Mouse (Mus musculus) spleen, adult 2 months (tissue): Measurements from ENCODE around the gene Otulinl. TPM values are rescaled to one million over a fixed set of nuclear protein-coding genes. Genes with fewer than 3 reads are reported as not detected.

Experiments
- DNase-seq, 2 experiments: peaks; one replicate each; pipeline versions ENCODE4 v3.0.0 to v3.0.0-alpha.2; 2012 to 2021; ENCODE audit warnings: low spot score in 2 of 2, low read depth in 1 of 2
- H3K27ac ChIP-seq: fragments of 200-500 bp; 2 replicates; pipeline ENCODE4 v1.5.1; 2012; ENCODE audit warnings: low read length, inconsistent platforms; ENCODE audit not compliant: insufficient read depth
- H3K27me3 ChIP-seq: fragments of 200-500 bp; 2 replicates; pipeline ENCODE4 v1.6.1; 2012; ENCODE audit warnings: mild to moderate bottlenecking, moderate library complexity, low read length, inconsistent platforms; ENCODE audit not compliant: control insufficient read depth, insufficient read depth
- H3K36me3 ChIP-seq: fragments of 200-500 bp; 2 replicates; pipeline ENCODE4 v1.6.1; 2012; ENCODE audit warnings: mild to moderate bottlenecking, low read length, inconsistent platforms; ENCODE audit not compliant: control insufficient read depth, insufficient read depth
- H3K4me1 ChIP-seq: fragments of 200-500 bp; 2 replicates; pipeline ENCODE4 v1.6.1; 2011; ENCODE audit warnings: inconsistent platforms; ENCODE audit not compliant: control insufficient read depth, insufficient read depth, insufficient read length
- H3K4me3 ChIP-seq: fragments of 200-500 bp; 2 replicates; pipeline ENCODE4 v1.5.1; 2011; ENCODE audit warnings: mild to moderate bottlenecking, inconsistent platforms; ENCODE audit not compliant: insufficient read depth, insufficient read length; ENCODE audit errors: extremely low read depth
- CTCF ChIP-seq: fragments of 200-500 bp; IDR thresholded peaks from 2 replicates; pipeline ENCODE4 v1.5.1; 2011; ENCODE audit warnings: mild to moderate bottlenecking, inconsistent platforms; ENCODE audit not compliant: insufficient read depth, insufficient read length, insufficient replicate concordance; ENCODE audit errors: extremely low read depth
- POLR2A ChIP-seq: fragments of 200-500 bp; IDR thresholded peaks from 2 replicates; pipeline ENCODE4 v1.6.1; 2011; ENCODE audit warnings: low read depth, low read length, inconsistent platforms
- WGBS: fragments of 180-500 bp; shearing (Covaris S2); methylation state at CpG from one replicate; pipeline ENCODE4 v1.1.7; 2018; 5-methylcytosine and 5-hydroxymethylcytosine counted together
- polyA plus RNA-seq: library from polyadenylated mRNA; depleted of rRNA; stranded (reverse); fragments of >200 nt; gene quantifications from 2 replicates; pipeline ENCODE4 v1.2.3, GENCODE M21; 2012

Gene Otulinl
- polyA plus RNA-seq, 1 experiment: 16.0 TPM

- no peaks in the 10 kb centered on the region for H3K27me3 ChIP-seq
- TF ChIP-seq POLR2A (no peak), CTCF (no peak)
- DNase-seq: no peak
- H3K4me1 ChIP-seq: peaks cover 27% of the 10 kb centered on the region; the same call in 1 of the 2 replicates
- H3K27ac ChIP-seq: peak overlapping the region; percentile 79
- 0 out of 2 replicates have a peak, but pooled peaks cover 1% of the 10 kb centered on the region for H3K36me3 ChIP-seq
- H3K4me3 ChIP-seq: no peak overlapping the region
- whole genome bisulfite sequencing: 61% methylated on average over 9 of the region's 9 CpGs
Observed at GRCm38 (mm10) chr15:27668001-27668461, 13.3 kb downstream of the Otulinl start.

DNA sequence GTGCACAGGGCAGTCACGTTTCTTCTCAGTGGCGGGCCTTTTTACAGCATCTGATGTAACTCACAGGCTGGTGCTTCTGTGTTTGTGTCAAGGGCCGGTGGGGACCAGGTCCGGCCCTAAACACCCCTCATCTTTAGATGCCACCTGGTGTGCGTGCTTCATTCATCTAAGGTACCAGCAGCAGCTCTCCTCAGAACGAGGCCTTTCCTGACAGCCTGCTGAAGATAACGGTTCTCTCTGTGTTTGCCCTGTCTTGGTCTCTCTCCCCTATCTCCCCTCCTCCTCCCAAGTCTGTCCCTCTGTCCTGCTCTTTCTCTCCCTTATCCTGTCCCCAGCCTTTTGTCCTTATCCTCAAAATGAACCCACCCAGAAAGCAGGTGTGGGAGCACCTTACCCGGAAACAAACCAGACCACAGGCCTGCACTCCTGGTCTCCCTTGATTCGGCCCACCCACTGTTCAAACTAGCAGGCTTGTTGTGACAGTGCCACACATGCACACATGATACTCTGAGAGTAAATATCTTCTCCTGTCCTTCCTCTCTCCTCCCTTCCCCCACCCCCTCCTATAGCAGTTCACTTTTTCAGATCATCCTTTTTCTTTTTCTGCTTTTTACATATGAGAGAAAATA, 14.4 kb downstream of the Otulinl start:
- no peak for TF ChIP-seq CTCF
- TF ChIP-seq POLR2A: no peak
- Histone ChIP-seq H3K4me3 (no peak overlapping the region), H3K27ac (peak overlapping the region; percentile 60), H3K4me1 (peaks cover 23% of the 10 kb centered on the region; the same call in 1 of the 2 replicates), H3K36me3 (peaks cover 5% of the 10 kb centered on the region), H3K27me3 (no peaks in the 10 kb centered on the region)
- WGBS: 50% methylated on average over 9 of the region's 9 CpGs
- no peak for DNase-seq

GRCm38 (mm10) chr15:27665392-27665911, 15.9 kb downstream of the Otulinl start:
- WGBS: 56% methylated on average over 21 of the region's 21 CpGs
- no peaks in the 10 kb centered on the region for H3K27me3 ChIP-seq
- peaks cover 8% of the 10 kb centered on the region for H3K36me3 ChIP-seq
- peak overlapping the region; percentile 65 for H3K27ac ChIP-seq
- no peak for DNase-seq
- peaks cover 14% of the 10 kb centered on the region; the same call in 1 of the 2 replicates for H3K4me1 ChIP-seq
- no peak overlapping the region for H3K4me3 ChIP-seq
- no peak for TF ChIP-seq CTCF
- no peak for TF ChIP-seq POLR2A

DNA sequence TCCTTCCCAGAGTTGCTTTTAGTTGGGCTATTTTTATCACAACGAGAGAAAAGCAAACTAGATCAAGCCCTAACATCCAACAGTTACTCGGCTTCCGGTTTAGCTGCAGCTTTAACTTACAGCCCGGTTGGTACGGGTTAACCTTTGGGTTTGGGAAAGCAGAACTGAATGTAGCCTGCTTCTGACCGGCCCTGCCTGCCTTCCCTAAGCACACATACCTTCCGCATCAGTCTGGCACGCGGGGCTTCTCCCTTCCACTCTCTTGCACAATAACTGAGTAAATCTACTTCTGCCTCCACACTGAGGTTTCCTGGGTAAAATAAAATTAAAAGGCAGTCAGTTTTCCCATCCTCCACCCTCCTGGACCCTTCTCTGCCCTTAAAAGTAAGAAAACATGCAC, 17.3 kb downstream of the Otulinl start:
- Histone ChIP-seq H3K4me1 (peaks cover 7% of the 10 kb centered on the region; the same call in 1 of the 2 replicates), H3K36me3 (peaks cover 8% of the 10 kb centered on the region), H3K4me3 (no peak overlapping the region), H3K27me3 (no peaks in the 10 kb centered on the region), H3K27ac (peak overlapping the region; percentile 30)
- no peak for DNase-seq
- no peak for TF ChIP-seq POLR2A
- WGBS: 48% methylated on average over 9 of the region's 9 CpGs

DNA sequence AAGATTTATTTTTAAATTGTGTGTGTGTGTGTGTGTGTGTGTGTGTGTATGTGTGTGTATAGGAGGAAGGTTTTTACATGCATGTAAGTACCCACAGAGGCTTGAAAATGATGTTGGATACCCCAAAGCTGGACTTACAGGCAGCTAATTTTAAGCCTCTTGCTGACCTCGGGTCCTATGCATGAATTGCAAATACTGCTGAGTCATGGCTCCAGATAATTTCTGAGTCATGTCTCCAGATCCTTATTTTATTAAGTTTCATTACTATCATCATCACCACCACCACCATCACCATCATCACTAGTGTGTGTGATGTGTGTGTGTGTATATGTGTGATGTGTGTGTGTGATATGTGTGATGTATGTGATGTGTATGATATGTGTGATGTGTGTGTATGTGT, 18.7 kb downstream of the Otulinl start:
- H3K27me3 ChIP-seq: no peaks in the 10 kb centered on the region
- no peak overlapping the region for H3K27ac ChIP-seq
- no peak for DNase-seq
- 30% methylated on average over 1 of the region's 1 CpGs for WGBS
- H3K4me3 ChIP-seq: no peak overlapping the region
- peaks cover 16% of the 10 kb centered on the region for H3K36me3 ChIP-seq
- TF ChIP-seq CTCF (no peak), POLR2A (no peak)
- H3K4me1 ChIP-seq: peaks cover 6% of the 10 kb centered on the region; the same call in 1 of the 2 replicates

DNA sequence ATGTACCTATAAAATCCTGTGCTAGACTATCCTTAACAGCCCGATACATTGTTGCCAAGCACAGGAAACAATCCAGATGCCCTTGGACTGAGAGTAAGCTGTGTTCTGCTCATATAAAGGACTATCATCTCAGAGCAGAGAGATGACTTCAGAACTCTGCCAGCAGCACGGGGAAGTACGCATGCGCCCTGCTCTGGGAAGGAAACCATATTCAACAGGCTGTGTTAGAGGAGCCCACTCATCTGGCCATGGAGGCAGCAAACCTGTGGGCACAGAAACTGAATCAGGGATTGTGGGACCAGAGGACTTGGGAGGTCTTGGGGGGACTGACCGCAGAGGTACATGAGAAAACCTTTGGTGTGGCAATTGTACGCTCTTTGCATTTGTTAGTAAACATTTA, 19.7 kb downstream of the Otulinl start:
- no peak for TF ChIP-seq CTCF
- TF ChIP-seq POLR2A: no peak
- 85% methylated on average over 6 of the region's 6 CpGs for WGBS
- DNase-seq: no peak
- Histone ChIP-seq H3K27ac (no peak overlapping the region), H3K4me1 (peaks cover 6% of the 10 kb centered on the region; the same call in 1 of the 2 replicates), H3K27me3 (no peaks in the 10 kb centered on the region), H3K4me3 (no peak overlapping the region), H3K36me3 (peaks cover 17% of the 10 kb centered on the region)

DNA sequence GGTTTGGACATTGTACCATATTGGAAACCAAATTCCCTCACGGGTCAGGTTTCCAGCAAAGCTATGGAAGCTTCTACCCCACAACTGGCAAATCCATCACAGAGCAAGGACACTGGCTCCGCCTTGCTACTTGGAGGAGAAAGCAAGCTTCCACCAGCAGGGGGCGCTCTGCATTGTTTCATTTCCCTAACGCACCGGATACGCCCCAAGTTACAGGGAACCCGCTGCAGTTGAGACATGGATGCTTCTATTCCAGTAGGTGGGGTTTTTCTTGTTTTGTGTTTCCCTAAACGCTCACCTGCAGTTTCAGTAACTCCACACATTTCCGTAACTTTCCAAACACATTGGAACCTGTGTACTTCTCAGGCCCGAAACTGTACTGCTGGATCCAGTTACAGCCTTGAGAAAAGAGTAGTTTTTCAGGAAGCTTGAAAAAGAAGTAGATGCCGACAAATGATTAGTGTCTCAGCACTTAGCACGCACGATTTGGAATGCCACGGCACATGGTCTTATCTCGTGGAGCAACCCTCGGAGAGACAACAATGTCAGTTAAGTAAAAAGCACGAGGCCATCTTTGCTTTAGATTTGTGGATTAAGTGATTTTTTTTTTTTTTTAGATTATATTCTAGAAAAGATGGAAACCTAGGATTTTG, 21.7 kb downstream of the Otulinl start:
- Histone ChIP-seq H3K27me3 (no peaks in the 10 kb centered on the region), H3K27ac (no peak overlapping the region), H3K36me3 (peaks cover 19% of the 10 kb centered on the region), H3K4me1 (no peaks in the 10 kb centered on the region), H3K4me3 (no peak overlapping the region)
- peak; percentile 67 to 80 for DNase-seq
- peak; percentile 91 for TF ChIP-seq CTCF
- no peak for TF ChIP-seq POLR2A
- 38% methylated on average over 17 of the region's 17 CpGs for WGBS
